Mouse (Mus musculus) duodenum, adult 2 months (tissue): ENCODE measurements around the gene Cd47. TPM values are rescaled to one million over a fixed set of nuclear protein-coding genes. Genes with fewer than 3 reads are reported as not detected.

Experiments
- polyA plus RNA-seq: library from polyadenylated mRNA; depleted of rRNA; stranded (reverse); fragments of >200 nt; gene quantifications from 2 replicates; pipeline ENCODE4 v1.2.3, GENCODE M21; 2012; ENCODE audit warnings: low replicate concordance; rRNA removed

Cd47 gene
- 24.6 and 58.0 TPM in 2 replicates for polyA plus RNA-seq

GRCm38 (mm10) chr16:49799597-49800561 lies at the start of gene Cd47:
Cd47 (plus strand) TSS chr16:49800533.

Other genes starting within 250 kb of the Cd47 start
- 0.33 and 0.39 TPM in 2 replicates for gene Ift57, start 101.3 kb upstream of the Cd47 start, polyA plus RNA-seq